Mouse (Mus musculus) thymus, postnatal 25 days (tissue): ENCODE results near the gene Cep164.
A peak's percentile ranks its signal among the peaks of the same experiment; 100 is the strongest.

ENCODE experiments used
- DNase-seq: peaks from one replicate; pipeline ENCODE4 v3.0.0; 2022

The Cep164 gene

DNA sequence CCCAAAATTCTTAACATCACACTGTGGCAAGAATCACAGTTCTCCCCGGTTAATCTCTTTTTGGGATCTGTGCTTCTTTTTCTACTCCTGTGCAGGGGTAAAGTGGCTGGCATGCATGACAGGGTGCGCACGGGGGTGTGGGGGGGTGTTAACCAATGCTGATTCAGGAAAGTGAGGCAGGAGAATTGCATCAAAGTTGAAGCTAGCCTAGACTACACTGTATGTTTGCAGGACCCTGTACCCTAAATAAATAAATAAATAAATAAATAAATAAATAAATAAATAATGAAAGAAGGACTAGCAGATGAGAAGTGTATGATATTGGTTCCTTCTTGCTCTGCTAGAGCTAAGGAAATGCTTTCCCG, 9.6 kb upstream of the Cep164 start:
- no peak for DNase-seq

DNA sequence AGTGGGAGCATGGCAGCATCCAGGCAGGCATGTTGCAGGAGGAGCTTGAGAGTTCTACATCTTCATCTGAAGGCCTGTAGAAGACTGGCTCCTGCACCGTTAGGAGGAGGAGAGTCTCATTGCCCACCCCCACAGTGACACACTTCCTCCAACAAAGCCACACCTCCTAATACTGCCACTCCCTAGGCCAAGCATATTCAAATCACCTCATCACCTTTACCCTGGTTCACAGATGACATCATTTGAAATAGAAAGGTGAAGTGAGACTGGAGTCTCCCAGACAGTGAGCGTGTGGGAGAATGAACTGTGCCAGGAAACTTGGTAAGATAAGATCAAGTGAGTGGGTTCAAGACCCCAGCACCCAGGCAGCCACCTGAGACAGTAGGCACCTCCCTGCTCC, 5.0 kb upstream of the Cep164 start:
- no peak for DNase-seq

GRCm38 (mm10) chr9:45832898-45833297, 4.4 kb upstream of the Cep164 start:
- no peak for DNase-seq

GRCm38 (mm10) chr9:45829107-45829506, 616 bp upstream of the Cep164 start:
- DNase-seq = peak; percentile 83

DNA sequence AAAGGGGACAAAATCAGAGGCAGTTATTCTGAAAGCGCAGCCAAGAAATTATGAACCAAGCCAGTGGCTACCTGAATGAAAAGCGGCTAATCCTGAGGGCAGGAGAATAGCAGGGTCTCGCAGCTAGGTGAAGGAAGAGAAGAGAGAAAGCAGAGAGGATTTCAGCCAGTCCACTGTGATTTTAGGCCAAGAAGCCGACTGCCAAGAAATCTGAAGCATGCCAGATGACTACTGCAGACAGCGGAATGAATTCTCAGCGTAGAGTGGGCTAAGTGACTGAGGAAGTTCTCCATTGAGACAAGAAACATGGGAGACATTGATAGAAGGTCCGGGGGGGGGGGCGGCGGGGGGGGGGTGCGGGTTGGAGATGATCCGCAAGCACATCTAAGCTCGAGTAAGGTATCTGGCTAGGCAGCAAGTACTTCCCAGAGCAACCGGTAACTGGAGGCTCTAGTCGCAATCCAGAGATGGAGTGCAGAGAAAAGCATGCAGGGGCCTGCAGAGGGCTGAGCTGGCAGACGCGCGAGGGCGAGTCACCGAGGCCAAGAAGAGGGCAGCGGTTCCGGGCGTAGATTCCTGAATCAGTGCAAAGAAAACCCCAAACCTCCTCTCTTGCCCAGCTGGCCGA, 714 bp downstream of the Cep164 start:
- DNase-seq = no peak

DNA sequence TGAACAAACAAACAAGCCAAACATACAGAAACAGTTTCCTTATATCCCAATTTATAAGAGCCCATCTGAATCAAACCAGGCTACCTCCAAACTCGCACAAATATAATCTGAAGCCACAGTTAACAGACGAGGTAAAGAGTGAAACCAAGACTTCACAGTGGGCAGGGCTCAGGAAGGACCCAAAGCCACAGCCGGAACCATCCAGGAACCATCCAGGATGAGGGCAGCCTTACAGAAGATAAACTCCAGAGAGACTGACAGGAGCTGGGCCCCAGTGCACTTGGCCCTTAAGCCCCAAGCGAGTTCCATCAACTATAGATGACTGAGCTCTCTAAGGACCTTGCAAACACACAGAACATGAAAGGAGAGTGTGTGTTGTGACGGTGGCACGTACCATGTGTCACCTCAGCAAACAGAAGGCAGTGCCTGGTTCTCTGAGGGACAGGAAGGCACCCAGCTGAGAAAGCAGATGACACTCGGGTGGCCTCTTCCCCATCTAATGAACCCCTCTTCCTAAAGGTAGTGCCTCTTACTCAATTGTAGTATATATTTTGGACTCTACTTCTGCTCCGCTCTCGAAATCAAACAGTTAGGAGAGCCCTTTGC, 10.0 kb downstream of the Cep164 start:
- no peak for DNase-seq

DNA sequence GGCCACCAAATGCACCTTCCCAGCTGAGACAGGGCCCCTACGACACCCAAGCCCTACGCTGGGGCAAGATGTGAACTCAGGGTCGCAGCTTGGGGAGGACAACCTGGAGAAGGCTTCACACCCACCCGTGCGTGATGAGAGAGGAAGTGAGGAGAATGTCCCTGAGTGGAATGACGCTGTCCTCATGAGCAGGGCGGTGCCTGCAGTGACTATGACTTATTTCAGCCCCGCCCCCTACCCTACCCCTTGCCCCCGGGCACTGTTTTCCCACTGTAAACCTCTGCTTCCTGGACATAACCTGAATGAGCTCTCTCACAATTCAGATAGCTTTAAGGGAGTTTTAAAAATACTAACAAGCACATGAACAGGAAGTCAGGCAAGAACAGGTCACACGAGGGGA, 13.0 kb downstream of the Cep164 start:
- DNase-seq = no peak

- no peak for DNase-seq
Observed at GRCm38 (mm10) chr9:45815113-45815512, 13.4 kb downstream of the Cep164 start.

DNA sequence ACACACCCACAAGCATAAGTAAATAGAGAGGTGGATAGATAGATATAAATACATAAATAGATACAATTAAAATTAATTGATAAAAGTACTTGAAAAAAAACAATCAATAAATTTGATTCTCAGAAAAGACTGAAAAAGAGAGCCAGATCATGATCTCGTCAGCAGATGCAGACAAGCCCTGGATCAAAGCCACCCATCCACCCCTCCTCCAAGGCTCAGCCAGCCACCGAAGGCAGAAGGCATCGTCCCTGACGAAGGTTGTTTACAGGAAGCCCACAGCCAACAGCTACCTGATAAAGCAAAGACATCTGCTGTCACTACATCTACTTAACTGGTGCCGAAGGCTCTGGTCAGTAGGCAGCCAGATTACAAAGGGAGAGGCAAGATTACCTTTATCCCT, 16.5 kb downstream of the Cep164 start:
- no peak for DNase-seq

GRCm38 (mm10) chr9:45807761-45808160, 20.7 kb downstream of the Cep164 start:
- peak; percentile 39 for DNase-seq

DNA sequence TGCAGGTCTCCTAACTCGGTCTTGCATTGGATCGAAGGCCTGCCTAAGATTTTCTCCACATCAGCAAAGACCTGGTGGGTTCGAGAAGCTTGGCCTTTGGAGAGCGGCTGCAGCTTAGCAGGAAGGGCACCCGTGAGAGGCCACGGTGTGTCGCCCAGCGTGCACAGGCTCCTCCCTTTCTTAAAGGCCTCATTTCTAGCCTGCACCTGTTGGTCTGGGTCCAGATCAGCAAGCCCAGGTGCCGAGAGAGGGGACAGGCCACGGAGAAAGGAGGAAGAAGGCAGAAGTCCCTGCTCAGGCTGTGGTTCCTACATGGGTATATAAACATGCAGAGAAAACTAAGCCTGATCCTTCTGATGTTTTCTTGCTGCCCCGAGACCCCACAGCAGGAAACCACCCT, 21.2 kb downstream of the Cep164 start:
- DNase-seq = peak; percentile 7

GRCm38 (mm10) chr9:45806847-45807246, 21.6 kb downstream of the Cep164 start:
- no peak for DNase-seq

- DNase-seq = no peak
Observed at GRCm38 (mm10) chr9:45803070-45803774, 25.3 kb downstream of the Cep164 start.

GRCm38 (mm10) chr9:45799402-45799801, 29.1 kb downstream of the Cep164 start:
- DNase-seq = no peak

GRCm38 (mm10) chr9:45798467-45799164, 29.9 kb downstream of the Cep164 start:
- no peak for DNase-seq

DNA sequence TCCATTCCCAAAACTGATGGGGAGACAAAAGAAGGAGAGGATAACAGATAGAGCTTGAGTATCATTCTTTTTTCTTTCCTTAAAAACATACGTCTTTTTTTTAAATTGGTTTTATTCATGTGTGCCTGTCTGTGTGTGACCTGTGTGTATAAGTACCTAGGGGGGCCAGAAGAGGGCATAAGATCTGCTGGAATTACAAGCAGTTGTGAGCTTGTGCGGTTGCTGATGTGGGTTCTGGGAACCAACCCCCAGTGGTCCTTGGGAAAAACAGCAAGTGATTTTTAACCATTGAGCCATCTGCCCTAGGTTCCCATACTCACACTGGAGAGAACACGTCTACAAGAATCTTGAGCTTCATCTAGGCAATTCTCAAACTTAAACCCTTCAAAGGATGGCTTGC, 31.2 kb downstream of the Cep164 start:
- no peak for DNase-seq

DNA sequence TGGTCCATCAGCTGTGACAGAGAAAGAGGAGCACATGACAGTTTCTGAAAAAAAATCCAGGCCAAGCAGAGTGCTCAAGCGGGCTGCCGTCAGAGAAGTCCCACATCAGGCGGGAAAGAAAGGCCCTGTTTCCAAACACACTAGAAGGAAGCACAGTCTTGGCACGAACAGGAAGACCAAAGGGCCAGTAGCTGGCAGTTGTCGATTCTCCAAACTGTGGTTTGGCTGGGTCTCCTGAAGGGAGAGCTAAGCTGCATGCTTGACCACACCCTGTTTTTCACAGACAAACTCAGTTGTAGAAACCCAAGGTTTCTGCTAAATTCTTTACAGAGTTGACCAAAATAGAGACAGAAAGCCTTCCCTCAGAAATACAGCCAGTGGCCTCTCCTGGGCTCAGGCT, 32.8 kb downstream of the Cep164 start:
- DNase-seq = no peak

DNA sequence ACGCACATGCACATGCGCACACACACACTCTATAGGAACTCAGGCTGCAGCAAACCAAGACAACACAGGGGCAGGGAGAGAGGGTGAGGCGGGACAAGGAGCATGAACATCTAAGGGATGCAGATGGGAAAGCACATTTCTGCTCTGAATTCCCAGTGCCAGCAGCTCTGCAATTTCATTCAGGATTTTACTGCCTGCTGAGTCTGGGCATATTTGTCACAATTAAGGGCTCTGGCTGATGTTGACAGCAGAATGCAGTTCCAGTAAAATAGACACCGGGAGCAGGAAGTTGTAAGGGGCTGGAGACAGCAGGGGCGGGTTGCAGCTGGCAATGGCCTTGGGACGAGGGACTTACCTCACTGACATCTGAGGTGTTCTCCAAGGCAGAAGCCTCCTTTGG, 34.8 kb downstream of the Cep164 start:
- DNase-seq = no peak

DNA sequence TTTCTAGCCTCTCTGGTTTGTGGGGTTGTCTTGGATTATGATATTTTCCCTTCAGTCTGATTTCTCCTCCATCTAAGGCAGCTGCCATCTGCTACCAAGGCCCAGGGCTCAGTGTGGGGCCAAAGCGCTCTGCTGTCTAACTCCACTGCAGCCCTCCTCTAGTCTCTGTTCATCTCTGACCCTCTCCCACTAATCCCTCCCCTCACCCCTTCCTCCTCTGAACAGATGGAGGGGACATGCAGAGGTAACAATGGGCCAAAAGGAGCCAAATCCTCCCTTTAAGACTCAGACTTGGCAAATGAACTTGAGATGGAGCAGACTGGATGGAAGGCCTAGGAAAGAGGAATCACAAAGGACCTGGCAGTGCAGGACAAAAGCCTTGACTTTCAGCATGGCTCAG, 36.3 kb downstream of the Cep164 start:
- DNase-seq = no peak

DNA sequence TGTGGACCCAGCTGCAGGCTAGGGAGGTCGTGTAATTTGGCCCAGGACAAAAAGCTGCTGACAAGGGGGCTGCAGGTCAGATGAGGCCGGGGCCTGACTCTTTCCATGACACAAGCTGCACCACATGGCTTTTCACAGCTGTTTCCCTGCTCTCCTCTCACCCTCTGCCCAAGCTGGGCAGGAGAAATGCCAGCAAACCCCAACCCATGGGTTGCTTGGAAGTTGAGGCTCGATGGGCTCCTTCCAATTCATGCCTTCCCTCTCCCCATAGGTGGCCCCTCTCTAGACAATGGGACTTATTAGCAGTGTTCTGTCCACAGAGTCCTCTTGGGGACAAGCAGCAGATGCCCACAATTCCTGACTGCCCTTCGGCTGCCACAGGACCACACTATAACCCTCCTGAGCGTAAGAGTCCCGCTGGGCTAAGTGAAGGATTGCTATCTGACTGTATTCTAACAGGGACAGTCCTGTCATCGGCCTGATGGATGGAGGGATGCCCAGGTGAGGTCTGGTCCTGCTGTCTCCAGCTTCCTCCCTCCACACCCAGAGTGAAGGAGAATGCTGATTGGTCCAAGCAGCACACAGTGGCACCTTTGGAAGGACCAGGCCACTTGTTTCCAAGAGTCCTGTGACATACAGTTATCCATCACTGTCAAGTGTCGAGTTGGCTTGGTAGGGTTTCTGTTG, 36.9 kb downstream of the Cep164 start:
- no peak for DNase-seq

- DNase-seq = no peak
Observed at GRCm38 (mm10) chr9:45788405-45788804, 40.1 kb downstream of the Cep164 start.

GRCm38 (mm10) chr9:45787547-45787946, 40.9 kb downstream of the Cep164 start:
- no peak for DNase-seq

GRCm38 (mm10) chr9:45787071-45787470, 41.4 kb downstream of the Cep164 start:
- no peak for DNase-seq
